15 mouse cellular contexts compared by ENCODE assay signal in genomic region chr4:151330983-151331382, GRCm38 (mm10).
DNase-seq lines count a peak whose midpoint lies in the region; ATAC-seq and TF ChIP-seq lines count a peak whose summit lies in the region.
"Had no signal": no experiment of that assay in that cellular context is flagged by ENCODE, and none has a peak within 500 bp of the region (broad histone marks: within the 10 kb centered on the region; RNA-seq: fewer than 3 reads in every experiment).

No protein-coding gene starts in this region.

- intact Hi-C loops in heart, postnatal 14 days (cut with DNase I) = loop anchor here (10.0 kb wide), 1 partner anchor 524 kb away; no protein-coding TSS in a partner anchor

- peak; percentile 39; the same call in 1 of the 2 replicates for TF ChIP-seq CTCF in lung, embryonic 14.5 days (IDR thresholded peaks at IDR 0.05; ENCODE audit: low read depth)

- no peak overlapping the region for H3K4me3 ChIP-seq in hindbrain, embryonic 11.5 days (ENCODE audit: low read depth, low read length)
- H3K4me3 ChIP-seq in hindbrain, embryonic 10.5 days = no peak overlapping the region
- no peak overlapping the region for H3K4me3 ChIP-seq in lung, embryonic 14.5 days (ENCODE audit: low read depth, low read length)
- H3K4me3 ChIP-seq: embryonic facial prominence, embryonic 10.5 days; forebrain, embryonic 10.5 days had no signal

- no peak overlapping the region for H3K27ac ChIP-seq in hindbrain, embryonic 11.5 days (ENCODE audit: low read depth, low read length)
- H3K27ac ChIP-seq in hindbrain, embryonic 10.5 days = no peak overlapping the region
- H3K27ac ChIP-seq in lung, embryonic 14.5 days (ENCODE audit: low read depth) = no peak overlapping the region
- H3K27ac ChIP-seq: embryonic facial prominence, embryonic 10.5 days; forebrain, embryonic 10.5 days had no signal

- H3K4me1 ChIP-seq in hindbrain, embryonic 11.5 days (replicated peaks; ENCODE audit: control insufficient read depth, insufficient read depth, low read length) = no peaks in the 10 kb centered on the region
- peaks cover 15% of the 10 kb centered on the region for H3K4me1 ChIP-seq in hindbrain, embryonic 10.5 days (replicated peaks)
- H3K4me1 ChIP-seq in lung, embryonic 14.5 days (ENCODE audit: insufficient read depth) = no peaks in the 10 kb centered on the region
- H3K4me1 ChIP-seq: embryonic facial prominence, embryonic 10.5 days had no signal

- H3K4me2 ChIP-seq in hindbrain, embryonic 11.5 days (replicated peaks; ENCODE audit: low read depth, low read length) = no peak overlapping the region
- H3K4me2 ChIP-seq in lung, embryonic 14.5 days = no peak overlapping the region

- DNase-seq in hindbrain, embryonic 11.5 days (ENCODE audit: low spot score) = peak; percentile 23
- DNase-seq in hindbrain, embryonic 10.5 days (ENCODE audit: low spot score) = no peak
- DNase-seq in lung, embryonic 14.5 days = peak; percentile 21
- DNase-seq in lung, adult 18-20 months = no peak
- peak; percentile 44 for DNase-seq in ZHBTc4 (ENCODE audit: low read depth, low spot score)
- DNase-seq in c-Kit-positive CD71-negative TER-119-negative erythroid progenitor cells, embryonic 14.5 days (ENCODE audit: low read depth) = peak; percentile 3
- no peak for DNase-seq in B cell, adult 2 months
- no peak for DNase-seq in heart, postnatal 14 days
- DNase-seq: cerebellum, adult 11 months; heart, postnatal 10 days; kidney, adult 18-20 months; lung, postnatal 14 days had no signal

- ATAC-seq in hindbrain, embryonic 11.5 days (ENCODE audit: low FRiP score) = no peak
- ATAC-seq in lung, embryonic 14.5 days (ENCODE audit: insufficient read depth) = no peak
- ATAC-seq: midbrain, embryonic 16.5 days had no signal

- no peak overlapping the region for H3K9ac ChIP-seq in hindbrain, embryonic 11.5 days (ENCODE audit: low read depth, low read length)
- H3K9ac ChIP-seq in lung, embryonic 14.5 days = no peak overlapping the region

- 63% methylated on average over 8 of the region's 8 CpGs for WGBS in hindbrain, embryonic 11.5 days
- WGBS in hindbrain, embryonic 10.5 days = 68% methylated on average over 8 of the region's 8 CpGs
- WGBS in lung, embryonic 14.5 days = 60% methylated on average over 8 of the region's 8 CpGs

- no peaks in the 10 kb centered on the region for H3K27me3 ChIP-seq in hindbrain, embryonic 11.5 days (ENCODE audit: control insufficient read depth, insufficient read depth, low read length)
- no peaks in the 10 kb centered on the region for H3K27me3 ChIP-seq in hindbrain, embryonic 10.5 days (ENCODE audit: insufficient read depth, poor library complexity, severe bottlenecking)
- no peaks in the 10 kb centered on the region for H3K27me3 ChIP-seq in lung, embryonic 14.5 days (ENCODE audit: insufficient read depth, low read length)

- H3K9me3 ChIP-seq in hindbrain, embryonic 11.5 days (ENCODE audit: control insufficient read depth, low read length) = no peaks in the 10 kb centered on the region
- H3K9me3 ChIP-seq in hindbrain, embryonic 10.5 days = no peaks in the 10 kb centered on the region
- no peaks in the 10 kb centered on the region for H3K9me3 ChIP-seq in lung, embryonic 14.5 days (ENCODE audit: low read depth, low read length)
- H3K9me3 ChIP-seq: embryonic facial prominence, embryonic 10.5 days; forebrain, embryonic 10.5 days had no signal

- H3K36me3 ChIP-seq in hindbrain, embryonic 11.5 days (ENCODE audit: control insufficient read depth, insufficient read depth, low read length) = no peaks in the 10 kb centered on the region
- H3K36me3 ChIP-seq in hindbrain, embryonic 10.5 days = no peaks in the 10 kb centered on the region
- no peaks in the 10 kb centered on the region for H3K36me3 ChIP-seq in lung, embryonic 14.5 days (ENCODE audit: insufficient read depth)
- H3K36me3 ChIP-seq: embryonic facial prominence, embryonic 10.5 days; forebrain, embryonic 10.5 days had no signal

Comparison
In these comparisons a context has a peak if more than half of its experiments do, and no peak if none do; other contexts are left out.
1. DNase-seq: peak in hindbrain, embryonic 11.5 days (single experiment), lung, embryonic 14.5 days (single experiment), ZHBTc4 (single experiment) and c-Kit-positive CD71-negative TER-119-negative erythroid progenitor cells, embryonic 14.5 days (single experiment); none in hindbrain, embryonic 10.5 days (single experiment), lung, adult 18-20 months (0 of 2), B cell, adult 2 months (0 of 2) and heart, postnatal 14 days (0 of 2).